Mouse (Mus musculus) stomach, embryonic 16.5 days (tissue): ENCODE data around the gene Ror2. TPM values are rescaled to one million over a fixed set of nuclear protein-coding genes. Genes with fewer than 3 reads are reported as not detected.
A peak's percentile ranks its signal among the peaks of the same experiment; 100 is the strongest.

Experiments used
- ATAC-seq: fragments of 200-750 bp; cut with Nextera tagmentation; 2 replicates; pipeline ENCODE4 v1.8.0; 2017; ENCODE audit warnings: moderate number of reproducible peaks, moderate TSS enrichment; ENCODE audit not compliant: insufficient read depth, low FRiP score
- H3K27ac ChIP-seq: fragments of 300-500 bp; sonication (generic); 2 replicates; pipeline ENCODE4 v1.5.1; 2014; ENCODE audit warnings: low read length
- H3K27me3 ChIP-seq: fragments of 300-500 bp; sonication (generic); 2 replicates; pipeline ENCODE4 v1.6.1; 2014; ENCODE audit warnings: low read length, control low read depth, mixed read lengths; ENCODE audit not compliant: control insufficient read depth, insufficient read depth
- H3K36me3 ChIP-seq: fragments of 300-500 bp; sonication (generic); 2 replicates; pipeline ENCODE4 v1.6.1; 2014; ENCODE audit warnings: low read length; ENCODE audit not compliant: control insufficient read depth, insufficient read depth
- H3K4me1 ChIP-seq: fragments of 300-500 bp; sonication (generic); 2 replicates; pipeline ENCODE4 v1.6.1; 2014; ENCODE audit warnings: low read length, control low read depth, mixed read lengths; ENCODE audit not compliant: control insufficient read depth, insufficient read depth
- H3K4me2 ChIP-seq: fragments of 300-500 bp; sonication (generic); 2 replicates; pipeline ENCODE4 v1.6.1; 2014; ENCODE audit warnings: low read depth, low read length, mixed read lengths
- H3K4me3 ChIP-seq: fragments of 300-500 bp; sonication (generic); replicated peaks from 2 replicates; pipeline ENCODE4 v1.5.1; 2014; ENCODE audit warnings: mild to moderate bottlenecking, low read length
- H3K9ac ChIP-seq: fragments of 300-500 bp; sonication (generic); 2 replicates; pipeline ENCODE4 v1.6.1; 2014; ENCODE audit warnings: low read length
- H3K9me3 ChIP-seq: fragments of 300-500 bp; sonication (generic); replicated peaks from 2 replicates; pipeline ENCODE4 v1.6.1; 2016; ENCODE audit warnings: low read length, control low read depth; ENCODE audit not compliant: control insufficient read depth
- WGBS: fragments of 180-500 bp; shearing (Covaris S2); extraction: QIAGEN DNeasy Blood & Tissue Kit; methylation state at CpG from one replicate; pipeline ENCODE4 v1.1.7; 2014; 5-methylcytosine and 5-hydroxymethylcytosine counted together
- polyA plus RNA-seq: library from polyadenylated mRNA; unstranded; fragments of >200 nt; fragmentation: Nextera tagmentation; extraction: Ambion mirVana; gene quantifications from 2 replicates; pipeline ENCODE4 v1.2.1, GENCODE M21; 2015

Ror2 gene
- polyA plus RNA-seq, 1 experiment from 2014 or later: 13.5 TPM

GRCm38 (mm10) chr13:53219391-53219790, 66.5 kb downstream of the Ror2 start:
- WGBS: 66% methylated on average over 3 of the region's 3 CpGs
- no peak for ATAC-seq
- H3K4me2 ChIP-seq: no peak overlapping the region
- H3K36me3 ChIP-seq: no peaks in the 10 kb centered on the region
- no peak overlapping the region for H3K4me3 ChIP-seq
- H3K9me3 ChIP-seq: peaks cover 4% of the 10 kb centered on the region
- H3K27me3 ChIP-seq: no peaks in the 10 kb centered on the region
- peaks cover 25% of the 10 kb centered on the region for H3K4me1 ChIP-seq
- H3K9ac ChIP-seq: no peak overlapping the region
- H3K27ac ChIP-seq: no peak overlapping the region

- peaks cover 38% of the 10 kb centered on the region for H3K4me1 ChIP-seq
- 29% methylated on average over 6 of the region's 6 CpGs for WGBS
- H3K36me3 ChIP-seq: no peaks in the 10 kb centered on the region
- H3K27me3 ChIP-seq: no peaks in the 10 kb centered on the region
- no peak overlapping the region for H3K9ac ChIP-seq
- ATAC-seq: peak; percentile 42; the same call in 1 of the 2 replicates
- H3K4me2 ChIP-seq: no peak overlapping the region
- no peak overlapping the region for H3K4me3 ChIP-seq
- H3K9me3 ChIP-seq: no peaks in the 10 kb centered on the region
- peak overlapping the region; percentile 10 for H3K27ac ChIP-seq
These were observed 68.4 kb downstream of the Ror2 start for GRCm38 (mm10) chr13:53217396-53217975.

- Histone ChIP-seq H3K4me3 (peak overlapping the region; percentile 22), H3K27me3 (no peaks in the 10 kb centered on the region), H3K36me3 (no peaks in the 10 kb centered on the region), H3K27ac (peak overlapping the region; percentile 53), H3K4me1 (peaks cover 29% of the 10 kb centered on the region), H3K9ac (peak overlapping the region; percentile 46; the same call in 1 of the 2 replicates), H3K9me3 (no peaks in the 10 kb centered on the region), H3K4me2 (peak overlapping the region; percentile 48)
- ATAC-seq: peak; percentile 83
- WGBS: 17% methylated on average over 19 of the region's 19 CpGs
These were observed 73.8 kb downstream of the Ror2 start for GRCm38 (mm10) chr13:53211971-53212733.

- no peaks in the 10 kb centered on the region for H3K36me3 ChIP-seq
- peaks cover 45% of the 10 kb centered on the region for H3K4me1 ChIP-seq
- no peak overlapping the region for H3K4me2 ChIP-seq
- H3K9me3 ChIP-seq: no peaks in the 10 kb centered on the region
- H3K27ac ChIP-seq: no peak overlapping the region
- H3K27me3 ChIP-seq: no peaks in the 10 kb centered on the region
- no peak overlapping the region for H3K4me3 ChIP-seq
- WGBS: 74% methylated on average over 10 of the region's 10 CpGs
- no peak for ATAC-seq
- H3K9ac ChIP-seq: no peak overlapping the region
These were observed 77.4 kb downstream of the Ror2 start for GRCm38 (mm10) chr13:53208556-53208955.

DNA sequence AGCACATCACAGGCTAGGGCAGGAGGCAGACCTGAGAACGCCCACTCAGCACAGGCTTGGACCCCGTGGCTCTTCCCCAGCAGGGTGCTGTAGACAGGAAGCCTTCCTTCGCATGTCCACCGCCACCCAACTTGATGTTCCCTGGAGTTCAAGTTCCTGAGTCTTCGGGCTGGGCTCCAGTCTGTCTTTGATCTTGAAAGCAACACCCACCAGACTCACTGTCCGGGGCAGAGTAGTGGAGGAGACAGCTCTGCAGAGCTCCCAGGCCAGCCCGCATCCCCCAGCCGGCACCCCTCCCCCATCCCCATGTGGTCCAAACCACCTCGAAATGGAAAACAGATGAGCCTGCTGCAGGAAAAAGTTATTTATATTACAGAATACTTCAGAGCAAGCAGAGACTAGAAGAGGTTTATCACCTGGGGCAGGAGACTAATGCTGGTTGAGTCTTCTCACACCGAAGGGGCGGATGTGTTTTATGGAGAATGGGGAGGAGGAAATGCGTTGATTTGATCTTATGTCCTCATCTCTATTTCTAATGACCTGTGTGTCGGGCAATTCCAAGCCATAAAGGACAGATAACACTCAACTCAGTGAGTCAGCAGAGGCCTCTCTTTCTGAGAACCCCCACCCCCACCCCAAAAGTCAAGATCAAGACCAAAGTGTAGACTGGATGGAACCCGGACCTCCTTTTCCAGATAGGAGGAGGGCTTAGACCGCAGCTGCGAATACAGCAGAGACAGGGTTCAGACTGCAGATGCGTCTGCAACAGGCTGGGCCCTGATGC, 80.6 kb downstream of the Ror2 start:
- no peak overlapping the region for H3K9ac ChIP-seq
- H3K27me3 ChIP-seq: no peaks in the 10 kb centered on the region
- peak overlapping the region; percentile 48 for H3K27ac ChIP-seq
- peaks cover 42% of the 10 kb centered on the region for H3K4me1 ChIP-seq
- no peak overlapping the region for H3K4me3 ChIP-seq
- 32% methylated on average over 17 of the region's 17 CpGs for WGBS
- H3K9me3 ChIP-seq: no peaks in the 10 kb centered on the region
- ATAC-seq: peak; percentile 68; the same call in 1 of the 2 replicates
- 0 out of 2 replicates have a peak overlapping the region, but pooled peaks have one; percentile 9 for H3K4me2 ChIP-seq
- no peaks in the 10 kb centered on the region for H3K36me3 ChIP-seq

DNA sequence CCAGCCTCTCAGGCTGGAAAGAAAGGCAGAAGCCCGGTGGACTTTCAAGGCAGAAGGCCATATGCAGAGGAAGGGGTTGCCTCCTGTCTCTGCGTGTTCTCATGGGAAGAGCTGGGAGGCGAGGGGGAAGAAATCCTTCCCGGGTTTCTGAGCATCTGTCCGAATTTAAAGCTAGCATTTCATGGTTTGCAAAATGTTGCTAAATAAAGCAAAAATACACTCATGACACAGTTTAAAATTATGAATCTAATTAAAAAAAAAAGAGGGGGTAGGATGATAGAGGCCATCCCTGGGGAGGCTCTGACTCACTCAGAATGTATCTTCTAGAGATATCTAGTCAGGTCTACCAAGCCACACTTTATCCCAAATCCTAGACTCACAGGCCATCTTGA, 83.5 kb downstream of the Ror2 start:
- peak overlapping the region; percentile 38 for H3K9ac ChIP-seq
- no peaks in the 10 kb centered on the region for H3K27me3 ChIP-seq
- 48% methylated on average over 5 of the region's 5 CpGs for WGBS
- no peaks in the 10 kb centered on the region for H3K36me3 ChIP-seq
- H3K4me3 ChIP-seq: no peak overlapping the region
- H3K4me1 ChIP-seq: peaks cover 54% of the 10 kb centered on the region
- H3K9me3 ChIP-seq: no peaks in the 10 kb centered on the region
- H3K27ac ChIP-seq: peak overlapping the region; percentile 90
- no peak for ATAC-seq
- no peak overlapping the region; the same call in 1 of the 2 replicates for H3K4me2 ChIP-seq

DNA sequence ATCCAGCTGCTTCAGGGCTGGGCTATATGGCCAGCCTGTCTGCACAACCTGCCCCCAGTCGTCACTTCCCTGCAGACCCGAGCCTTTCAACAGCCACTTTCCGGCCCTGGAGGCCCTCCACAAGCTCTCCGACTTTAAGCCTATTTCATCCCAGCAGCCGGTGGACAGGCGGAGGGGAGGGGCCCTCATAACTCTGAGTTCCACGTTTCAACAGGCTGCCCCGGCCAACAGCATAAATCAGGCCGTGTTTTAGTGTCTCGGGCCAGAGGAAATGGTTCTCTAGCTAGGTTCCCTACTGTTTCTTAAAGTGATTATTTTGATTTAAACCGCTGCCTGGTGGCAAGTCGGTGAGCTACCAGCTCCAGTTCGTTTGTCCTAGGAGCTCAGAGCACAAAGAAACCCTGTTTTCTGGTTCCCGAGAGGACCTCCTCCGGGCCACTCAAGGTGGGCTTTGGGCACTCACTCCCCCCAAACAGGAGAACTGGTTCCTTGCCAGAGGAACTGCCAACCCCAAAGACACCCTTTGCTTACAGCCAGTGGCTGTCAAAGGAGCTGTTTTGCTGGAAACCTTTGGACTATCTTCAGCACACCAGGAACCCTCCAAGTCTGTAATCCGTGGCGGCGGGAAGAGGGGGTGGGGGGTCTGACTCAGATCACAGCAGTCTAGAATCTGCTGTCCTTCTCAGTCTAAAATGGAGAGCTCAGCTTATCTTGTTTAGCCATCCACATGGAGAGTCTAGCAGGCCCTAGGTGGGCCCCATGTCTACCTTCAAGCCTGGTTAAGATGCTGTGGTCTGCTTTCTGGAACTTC, 84.1 kb downstream of the Ror2 start:
- peak overlapping the region; percentile 33; the same call in 1 of the 2 replicates for H3K4me2 ChIP-seq
- ATAC-seq: peak; percentile 72
- H3K36me3 ChIP-seq: no peaks in the 10 kb centered on the region
- H3K27me3 ChIP-seq: no peaks in the 10 kb centered on the region
- no peaks in the 10 kb centered on the region for H3K9me3 ChIP-seq
- H3K27ac ChIP-seq: peak overlapping the region; percentile 90
- 10% methylated on average over 18 of the region's 18 CpGs for WGBS
- H3K4me3 ChIP-seq: no peak overlapping the region
- H3K4me1 ChIP-seq: peaks cover 60% of the 10 kb centered on the region
- H3K9ac ChIP-seq: peak overlapping the region; percentile 48

DNA sequence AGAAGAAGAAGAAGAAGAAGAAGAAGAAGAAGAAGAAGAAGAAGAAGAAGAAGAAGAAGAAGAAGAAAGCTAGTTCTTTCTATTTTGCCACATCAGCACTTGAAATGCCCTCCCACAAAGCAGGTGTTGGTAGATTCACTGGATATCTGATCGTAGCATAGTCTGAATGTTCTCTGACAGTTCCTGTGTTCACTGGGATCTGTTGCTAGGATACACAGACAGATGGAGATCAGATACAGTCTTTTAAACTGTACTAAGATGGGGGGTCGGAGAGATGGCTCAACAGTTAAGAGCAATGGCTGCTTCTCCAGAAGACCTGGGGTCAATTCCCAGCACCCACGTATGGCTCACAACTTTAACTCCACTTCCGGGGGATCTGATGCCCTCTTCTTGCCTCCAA, 85.8 kb downstream of the Ror2 start:
- Histone ChIP-seq H3K27ac (no peak overlapping the region), H3K4me1 (peaks cover 60% of the 10 kb centered on the region), H3K9me3 (no peaks in the 10 kb centered on the region), H3K4me3 (no peak overlapping the region), H3K27me3 (no peaks in the 10 kb centered on the region), H3K9ac (no peak overlapping the region), H3K36me3 (no peaks in the 10 kb centered on the region), H3K4me2 (no peak overlapping the region)
- ATAC-seq: no peak
- WGBS: 75% methylated on average over 4 of the region's 4 CpGs
